Mouse (Mus musculus): ENCODE results near the gene Tomm40. TPM values are rescaled to one million over a fixed set of nuclear protein-coding genes. Genes with fewer than 3 reads are reported as not detected.

Tomm40 gene
- polyA plus RNA-seq, 1 experiment from 2014 or later: 86.3 TPM

DNA sequence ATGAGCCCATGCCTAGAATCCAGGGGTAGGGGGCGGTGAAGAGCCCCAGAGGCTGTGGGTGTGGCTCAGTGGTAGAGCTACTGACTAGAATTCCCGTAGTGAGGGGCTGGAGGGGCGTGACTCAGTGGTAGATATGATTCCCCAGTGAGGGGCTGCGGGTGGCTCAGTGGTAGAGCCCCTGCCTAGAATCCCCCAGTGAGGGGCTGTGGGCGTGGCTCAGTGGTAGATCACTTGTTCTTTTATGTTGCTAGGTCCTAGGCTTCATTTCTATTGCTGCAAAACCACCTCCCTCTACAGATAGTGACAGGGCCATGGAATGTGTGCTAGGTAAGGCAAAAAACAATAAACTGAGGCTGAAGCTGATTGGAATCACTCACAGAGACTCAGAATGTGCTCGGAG lies 19.4 kb downstream of the Tomm40 start:
- Histone ChIP-seq H3K4me2 (ENCODE audit: low read length) (no peak overlapping the region), H3K27me3 (replicated peaks; ENCODE audit: control insufficient read depth, insufficient read depth, low read length) (no peaks in the 10 kb centered on the region), H3K9me3 (replicated peaks; ENCODE audit: control insufficient read depth, low read length) (no peaks in the 10 kb centered on the region), H3K27ac (ENCODE audit: low read depth, low read length) (no peak overlapping the region), H3K4me1 (ENCODE audit: control insufficient read depth, insufficient read depth, low read length) (peaks cover 4% of the 10 kb centered on the region; the same call in 1 of the 2 replicates), H3K9ac (ENCODE audit: low read length) (no peak overlapping the region), H3K4me3 (ENCODE audit: low read depth, low read length) (no peak overlapping the region), H3K36me3 (ENCODE audit: control insufficient read depth, insufficient read depth, low read length) (no peaks in the 10 kb centered on the region)
- WGBS: 92% methylated on average over 6 of the region's 6 CpGs
- ATAC-seq: no peak
- DNase-seq (ENCODE audit: low spot score): no peak

DNA sequence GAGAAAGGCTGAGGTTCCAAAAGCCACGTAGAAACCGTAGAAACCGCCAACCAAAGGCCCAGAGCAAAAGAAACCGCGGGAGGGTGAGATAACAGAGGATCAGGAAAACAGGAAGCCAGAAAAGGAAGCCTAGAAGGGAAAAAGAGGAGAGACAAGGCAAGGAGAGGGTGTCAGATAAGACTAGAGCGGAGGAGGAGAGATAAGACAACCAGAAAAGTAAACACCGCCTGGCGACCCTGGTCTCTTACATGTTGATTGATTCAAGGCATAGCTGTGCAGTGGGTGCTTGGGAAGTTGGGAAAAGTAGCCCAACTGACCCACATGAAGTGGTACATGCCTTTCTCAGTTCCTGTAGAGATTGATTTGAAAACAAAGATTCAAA lies 20.0 kb downstream of the Tomm40 start:
- H3K27me3 ChIP-seq (replicated peaks; ENCODE audit: control insufficient read depth, insufficient read depth, low read length): no peaks in the 10 kb centered on the region
- H3K9me3 ChIP-seq (replicated peaks; ENCODE audit: control insufficient read depth, low read length): no peaks in the 10 kb centered on the region
- H3K36me3 ChIP-seq (ENCODE audit: control insufficient read depth, insufficient read depth, low read length): no peaks in the 10 kb centered on the region
- WGBS: 63% methylated on average over 8 of the region's 8 CpGs
- ATAC-seq (no peak), DNase-seq (ENCODE audit: low spot score) (no peak)
- H3K27ac ChIP-seq (ENCODE audit: low read depth, low read length): no peak overlapping the region
- no peak overlapping the region for H3K9ac ChIP-seq (ENCODE audit: low read length)
- no peak overlapping the region for H3K4me2 ChIP-seq (ENCODE audit: low read length)
- H3K4me1 ChIP-seq (ENCODE audit: control insufficient read depth, insufficient read depth, low read length): peaks cover 4% of the 10 kb centered on the region; the same call in 1 of the 2 replicates
- no peak overlapping the region for H3K4me3 ChIP-seq (ENCODE audit: low read depth, low read length)

DNA sequence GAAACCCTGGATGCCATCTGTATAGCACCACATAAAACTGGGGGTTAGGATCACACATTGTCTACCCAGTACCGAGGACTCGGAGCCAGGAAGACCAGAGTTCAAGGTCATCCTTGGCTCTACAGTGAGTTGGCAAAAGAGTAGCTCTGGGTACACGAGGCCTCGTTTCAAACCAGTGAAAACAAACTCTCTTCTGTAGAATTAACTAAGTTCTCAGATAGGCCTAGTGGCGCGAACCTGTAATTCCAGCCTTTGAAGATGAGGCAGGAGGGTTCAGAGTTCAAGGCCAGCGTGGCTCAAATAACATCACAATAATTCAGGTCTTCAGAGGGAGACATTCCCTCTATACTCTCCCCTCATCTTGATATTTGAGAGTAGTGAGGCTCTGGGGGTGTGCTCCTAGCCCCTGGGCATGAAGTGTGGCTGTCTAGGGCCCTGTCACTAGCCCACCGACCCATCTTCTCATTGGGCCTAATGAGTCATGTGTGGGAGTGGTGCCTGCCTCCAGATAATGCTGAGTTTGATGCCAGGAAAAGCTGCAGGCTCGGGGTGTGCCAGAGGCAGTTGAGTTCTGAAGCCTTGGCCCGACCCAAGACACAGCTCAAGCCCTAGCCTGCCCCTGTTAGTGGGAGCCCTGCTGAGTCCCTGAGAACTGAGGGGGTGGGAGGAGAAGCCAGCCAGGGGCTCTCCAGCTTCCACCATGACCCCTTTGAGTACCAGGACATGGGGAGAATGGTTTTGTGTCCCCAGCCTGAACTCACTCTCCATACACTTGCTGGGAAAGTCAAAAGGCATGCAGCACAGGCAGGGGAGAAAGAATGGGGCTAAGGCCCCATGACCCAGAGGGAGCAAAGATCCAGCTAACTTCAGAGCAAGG lies 20.7 kb downstream of the Tomm40 start:
- no peak for DNase-seq (ENCODE audit: low spot score)

DNA sequence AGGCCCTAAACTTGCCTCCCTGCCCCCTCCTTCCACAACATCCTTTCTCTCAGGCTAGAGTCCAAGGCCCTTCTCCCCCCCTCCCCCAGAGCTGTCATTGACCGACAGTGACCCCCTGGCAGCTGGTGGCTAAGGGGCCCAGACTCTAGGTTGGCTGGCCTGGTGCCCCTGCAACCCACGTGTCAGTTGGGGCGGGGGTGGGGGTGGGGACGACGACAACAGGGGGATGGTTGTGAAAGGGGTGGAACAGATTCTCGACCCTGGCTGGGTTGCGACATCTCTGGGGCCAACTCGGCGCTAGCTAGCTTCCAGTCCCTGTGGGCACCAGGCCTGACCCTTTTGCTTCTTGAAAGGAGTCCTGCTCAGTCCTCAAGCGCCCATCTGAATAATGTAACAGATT lies 21.8 kb downstream of the Tomm40 start:
- Histone ChIP-seq H3K4me3 (ENCODE audit: low read depth, low read length) (no peak overlapping the region), H3K27ac (ENCODE audit: low read depth, low read length) (no peak overlapping the region), H3K4me2 (ENCODE audit: low read length) (no peak overlapping the region), H3K4me1 (ENCODE audit: control insufficient read depth, insufficient read depth, low read length) (0 out of 2 replicates have a peak, but pooled peaks cover under 1% of the 10 kb centered on the region), H3K9ac (ENCODE audit: low read length) (no peak overlapping the region), H3K9me3 (replicated peaks; ENCODE audit: control insufficient read depth, low read length) (no peaks in the 10 kb centered on the region), H3K27me3 (replicated peaks; ENCODE audit: control insufficient read depth, insufficient read depth, low read length) (no peaks in the 10 kb centered on the region), H3K36me3 (ENCODE audit: control insufficient read depth, insufficient read depth, low read length) (no peaks in the 10 kb centered on the region)
- ATAC-seq (no peak), DNase-seq (ENCODE audit: low spot score) (no peak)
- WGBS: 35% methylated on average over 10 of the region's 10 CpGs

More for the DNA sequence above, 20.7 kb downstream of the Tomm40 start:
- Histone ChIP-seq H3K4me1 (ENCODE audit: control insufficient read depth, insufficient read depth, low read length) (peaks cover 4% of the 10 kb centered on the region; the same call in 1 of the 2 replicates), H3K9ac (ENCODE audit: low read length) (no peak overlapping the region), H3K4me2 (ENCODE audit: low read length) (no peak overlapping the region), H3K4me3 (ENCODE audit: low read depth, low read length) (no peak overlapping the region), H3K36me3 (ENCODE audit: control insufficient read depth, insufficient read depth, low read length) (no peaks in the 10 kb centered on the region), H3K27me3 (replicated peaks; ENCODE audit: control insufficient read depth, insufficient read depth, low read length) (no peaks in the 10 kb centered on the region), H3K27ac (ENCODE audit: low read depth, low read length) (no peak overlapping the region), H3K9me3 (replicated peaks; ENCODE audit: control insufficient read depth, low read length) (no peaks in the 10 kb centered on the region)
- WGBS: 89% methylated on average over 10 of the region's 10 CpGs
- ATAC-seq: no peak

DNA sequence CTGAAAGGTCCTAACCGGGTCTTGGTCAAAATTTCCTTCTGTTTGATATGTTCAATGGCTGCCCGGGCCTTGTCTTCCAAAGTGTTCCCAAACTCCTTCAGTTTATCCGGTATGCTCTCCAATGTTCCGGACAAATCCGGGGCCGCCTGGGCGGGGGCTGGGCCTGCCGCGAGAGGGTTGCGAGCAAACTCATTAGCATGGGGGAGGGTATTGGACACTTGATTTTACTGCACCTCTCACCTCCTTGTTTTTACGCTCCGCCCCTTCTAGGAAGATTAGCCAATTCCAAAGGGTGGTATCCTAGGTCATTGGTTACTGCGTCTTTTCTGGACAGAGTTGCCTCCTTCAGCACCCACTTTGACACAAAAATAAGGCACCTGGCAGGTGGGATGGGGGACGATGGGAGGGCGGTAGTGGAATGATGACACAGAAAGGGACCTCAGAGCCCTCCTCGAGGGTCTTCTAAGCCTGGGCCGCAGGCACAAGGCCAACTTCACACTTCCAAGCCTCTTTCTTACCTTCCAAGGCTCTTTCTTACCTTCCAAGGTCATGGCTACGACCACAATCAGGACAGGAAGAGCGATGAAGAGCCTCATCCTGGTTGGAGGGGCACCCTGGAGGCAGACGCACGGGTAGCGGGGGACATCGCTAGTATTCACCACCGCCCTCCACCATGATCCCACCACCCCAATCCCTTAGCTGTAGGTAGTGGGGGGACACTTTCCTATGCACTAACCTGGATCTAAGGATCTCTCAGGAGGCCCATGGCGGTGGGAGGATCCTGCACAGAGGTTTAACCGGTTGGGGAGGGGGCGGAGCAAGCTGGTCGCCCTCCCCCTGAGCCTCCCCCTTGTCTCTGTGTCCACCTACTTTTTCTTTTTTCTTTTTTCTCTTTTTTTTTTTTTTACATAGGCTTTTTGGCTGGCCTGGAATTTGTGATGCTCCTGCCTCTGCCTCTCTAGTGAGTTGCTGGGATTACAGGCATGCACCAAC lies 23.1 kb downstream of the Tomm40 start, which contains the start of gene Apoc1:
Gene Apoc1, minus strand, starts transcription at position 788 of the 993 bp plus-strand sequence.
- ATAC-seq: no peak
- WGBS: 51% methylated on average over 28 of the region's 28 CpGs

DNA sequence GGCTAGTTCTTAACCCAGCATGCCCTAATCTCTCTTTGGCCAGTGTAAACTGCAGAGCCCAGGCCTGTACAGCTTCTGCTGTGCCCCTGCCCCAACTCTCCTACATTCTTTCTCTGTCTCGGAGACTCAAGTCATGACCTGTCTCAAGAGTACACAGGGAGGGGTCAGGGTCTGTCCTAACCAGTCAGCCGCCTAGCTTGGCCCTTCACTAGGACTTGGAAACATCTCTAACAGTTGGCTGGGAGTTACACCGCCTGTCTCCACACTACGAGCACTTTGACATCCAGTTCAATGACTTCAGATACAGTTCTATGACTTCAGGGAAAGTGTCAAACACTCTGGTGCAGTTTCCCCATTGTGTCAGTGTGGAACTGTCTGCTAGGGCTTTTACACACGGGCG lies 23.8 kb downstream of the Tomm40 start:
- Histone ChIP-seq H3K4me2 (ENCODE audit: low read length) (no peak overlapping the region), H3K9me3 (replicated peaks; ENCODE audit: control insufficient read depth, low read length) (no peaks in the 10 kb centered on the region), H3K9ac (ENCODE audit: low read length) (no peak overlapping the region), H3K4me3 (ENCODE audit: low read depth, low read length) (no peak overlapping the region), H3K4me1 (ENCODE audit: control insufficient read depth, insufficient read depth, low read length) (no peaks in the 10 kb centered on the region), H3K27ac (ENCODE audit: low read depth, low read length) (no peak overlapping the region), H3K27me3 (replicated peaks; ENCODE audit: control insufficient read depth, insufficient read depth, low read length) (no peaks in the 10 kb centered on the region), H3K36me3 (ENCODE audit: control insufficient read depth, insufficient read depth, low read length) (no peaks in the 10 kb centered on the region)
- WGBS: 78% methylated on average over 6 of the region's 6 CpGs
- ATAC-seq (no peak), DNase-seq (ENCODE audit: low spot score) (no peak)

More for the DNA sequence above, 23.1 kb downstream of the Tomm40 start, which contains the start of gene Apoc1:
- Histone ChIP-seq H3K4me2 (ENCODE audit: low read length) (no peak within 1 kb of the TSS), H3K9me3 (replicated peaks; ENCODE audit: control insufficient read depth, low read length) (no peaks in the 10 kb centered on the region), H3K4me3 (ENCODE audit: low read depth, low read length) (no peak within 1 kb of the TSS), H3K36me3 (ENCODE audit: control insufficient read depth, insufficient read depth, low read length) (no peaks in the 10 kb centered on the region), H3K27ac (ENCODE audit: low read depth, low read length) (no peak within 1 kb of the TSS), H3K9ac (ENCODE audit: low read length) (no peak within 1 kb of the TSS), H3K27me3 (replicated peaks; ENCODE audit: control insufficient read depth, insufficient read depth, low read length) (no peaks in the 10 kb centered on the region), H3K4me1 (ENCODE audit: control insufficient read depth, insufficient read depth, low read length) (no peaks in the 10 kb centered on the region)
- no peak for DNase-seq (ENCODE audit: low spot score)

DNA sequence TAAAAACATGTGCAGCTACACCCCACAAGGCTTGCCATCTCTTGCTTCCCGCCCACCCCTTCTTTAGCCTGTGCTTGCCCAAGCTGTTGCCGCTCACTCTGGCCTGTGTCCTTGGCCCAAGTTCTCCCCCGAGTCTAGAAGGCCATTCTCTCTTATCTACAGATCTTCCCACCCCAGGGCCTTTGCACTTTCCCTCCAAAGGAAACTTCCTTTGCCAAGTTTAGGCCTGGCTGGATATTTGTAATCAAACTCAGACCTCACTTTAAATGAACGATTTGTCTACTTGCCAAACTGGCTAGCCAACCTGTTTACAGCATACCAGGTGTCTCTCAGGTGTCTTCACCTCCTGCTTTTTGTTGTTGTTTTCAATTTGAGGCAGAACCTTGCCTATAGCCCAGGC lies 24.4 kb downstream of the Tomm40 start:
- 82% methylated on average over 4 of the region's 4 CpGs for WGBS
- no peaks in the 10 kb centered on the region for H3K36me3 ChIP-seq (ENCODE audit: control insufficient read depth, insufficient read depth, low read length)
- no peak for DNase-seq (ENCODE audit: low spot score)
- no peak overlapping the region for H3K4me2 ChIP-seq (ENCODE audit: low read length)
- no peaks in the 10 kb centered on the region for H3K9me3 ChIP-seq (replicated peaks; ENCODE audit: control insufficient read depth, low read length)
- no peak for ATAC-seq
- H3K9ac ChIP-seq (ENCODE audit: low read length): no peak overlapping the region
- no peak overlapping the region for H3K4me3 ChIP-seq (ENCODE audit: low read depth, low read length)
- no peaks in the 10 kb centered on the region for H3K4me1 ChIP-seq (ENCODE audit: control insufficient read depth, insufficient read depth, low read length)
- H3K27me3 ChIP-seq (replicated peaks; ENCODE audit: control insufficient read depth, insufficient read depth, low read length): no peaks in the 10 kb centered on the region
- no peak overlapping the region for H3K27ac ChIP-seq (ENCODE audit: low read depth, low read length)

DNA sequence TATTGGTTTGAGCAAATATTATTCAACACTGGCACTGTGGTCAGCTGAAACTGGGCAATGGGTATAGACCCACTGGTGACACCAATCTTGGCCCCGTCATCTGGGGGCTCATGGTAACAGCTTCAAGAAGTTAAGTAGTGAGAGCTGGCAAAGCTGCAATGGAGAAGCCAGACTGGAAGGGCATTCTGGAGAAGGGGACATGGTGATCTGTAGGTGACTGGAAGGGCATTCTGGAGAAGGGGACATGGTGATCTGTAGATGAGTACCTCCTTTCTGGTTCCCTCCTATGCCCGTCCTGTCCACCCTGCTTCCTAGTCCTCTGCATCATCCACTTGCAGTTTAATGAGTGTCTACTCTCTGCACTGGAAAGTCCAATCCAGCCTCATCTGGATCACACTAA lies 26.6 kb downstream of the Tomm40 start:
- Histone ChIP-seq H3K36me3 (ENCODE audit: control insufficient read depth, insufficient read depth, low read length) (no peaks in the 10 kb centered on the region), H3K4me1 (ENCODE audit: control insufficient read depth, insufficient read depth, low read length) (no peaks in the 10 kb centered on the region), H3K27ac (ENCODE audit: low read depth, low read length) (no peak overlapping the region), H3K27me3 (replicated peaks; ENCODE audit: control insufficient read depth, insufficient read depth, low read length) (no peaks in the 10 kb centered on the region), H3K4me2 (ENCODE audit: low read length) (no peak overlapping the region), H3K9me3 (replicated peaks; ENCODE audit: control insufficient read depth, low read length) (no peaks in the 10 kb centered on the region), H3K4me3 (ENCODE audit: low read depth, low read length) (no peak overlapping the region), H3K9ac (ENCODE audit: low read length) (no peak overlapping the region)
- WGBS: 96% methylated on average over 2 of the region's 2 CpGs
- DNase-seq (ENCODE audit: low spot score): no peak
- no peak for ATAC-seq

All from forebrain, embryonic 14.5 days (tissue).